Mouse (Mus musculus) embryonic facial prominence, embryonic 13.5 days (tissue): ENCODE data around the gene Usp35. TPM values are rescaled to one million over a fixed set of nuclear protein-coding genes. Genes with fewer than 3 reads are reported as not detected.

ENCODE experiments used
- ATAC-seq: fragments of 200-750 bp; cut with Nextera tagmentation; 2 replicates; pipeline ENCODE4 v1.8.0; 2017; ENCODE audit warnings: low read depth; ENCODE audit not compliant: insufficient number of reproducible peaks, insufficient read depth, low FRiP score, low TSS enrichment
- H3K27ac ChIP-seq: fragments of 300-500 bp; sonication (generic); 2 replicates; pipeline ENCODE4 v1.5.1; 2015; ENCODE audit warnings: moderate library complexity, mild to moderate bottlenecking, inconsistent platforms
- H3K27me3 ChIP-seq: fragments of 300-500 bp; sonication (generic); 2 replicates; pipeline ENCODE4 v1.6.1; 2015; ENCODE audit warnings: mild to moderate bottlenecking, inconsistent platforms
- H3K36me3 ChIP-seq: fragments of 300-500 bp; sonication (generic); 2 replicates; pipeline ENCODE4 v1.6.1; 2015; ENCODE audit warnings: mild to moderate bottlenecking, inconsistent platforms
- H3K4me1 ChIP-seq: fragments of 300-500 bp; sonication (generic); 2 replicates; pipeline ENCODE4 v1.6.1; 2015; ENCODE audit warnings: inconsistent platforms
- H3K4me2 ChIP-seq: fragments of 300-500 bp; sonication (generic); 2 replicates; pipeline ENCODE4 v1.6.1; 2015; ENCODE audit warnings: moderate library complexity, mild to moderate bottlenecking, inconsistent platforms
- H3K4me3 ChIP-seq: fragments of 300-500 bp; sonication (generic); 2 replicates; pipeline ENCODE4 v1.5.1; 2015; ENCODE audit warnings: mild to moderate bottlenecking, inconsistent platforms
- H3K9ac ChIP-seq: fragments of 300-500 bp; sonication (generic); 2 replicates; pipeline ENCODE4 v1.6.1; 2015; ENCODE audit warnings: mild to moderate bottlenecking, inconsistent platforms
- H3K9me3 ChIP-seq: fragments of 300-500 bp; sonication (generic); 2 replicates; pipeline ENCODE4 v1.6.1; 2016; ENCODE audit warnings: inconsistent platforms
- WGBS: fragments of 180-500 bp; shearing (Covaris S2); methylation state at CpG from one replicate; pipeline ENCODE4 v1.1.7; 2015; ENCODE audit warnings: mixed read lengths; 5-methylcytosine and 5-hydroxymethylcytosine counted together
- polyA plus RNA-seq: library from polyadenylated mRNA; unstranded; fragments of >200 nt; fragmentation: Nextera tagmentation; extraction: Ambion mirVana; gene quantifications from 2 replicates; pipeline ENCODE4 v1.2.1, GENCODE M21; 2015

Gene Usp35
- polyA plus RNA-seq, 1 experiment from 2014 or later: 2.3 TPM

DNA sequence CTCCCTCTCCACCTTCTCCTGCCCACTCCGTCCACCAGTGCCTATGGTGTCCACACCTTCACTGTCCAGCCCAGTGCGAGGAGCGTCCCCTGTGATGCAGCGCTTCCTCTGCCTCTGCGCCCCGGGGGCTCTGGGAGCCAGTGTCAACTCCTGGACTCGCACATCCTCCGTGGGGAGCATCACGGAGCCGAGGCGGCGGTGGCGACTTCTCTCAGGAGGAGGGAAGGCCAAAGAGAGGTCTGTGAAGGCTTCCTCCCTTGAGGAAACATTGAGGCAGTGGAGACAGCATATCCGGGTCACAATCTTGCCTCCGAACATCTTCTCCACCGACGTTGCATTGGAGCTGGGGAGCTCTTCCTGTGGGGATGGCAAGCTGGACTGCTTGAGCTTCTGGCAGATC is 19.6 kb downstream of the Usp35 start:
- peaks cover 82% of the 10 kb centered on the region for H3K36me3 ChIP-seq
- ATAC-seq: no peak
- H3K4me1 ChIP-seq: no peaks in the 10 kb centered on the region
- H3K4me3 ChIP-seq: no peak overlapping the region
- H3K9me3 ChIP-seq: no peaks in the 10 kb centered on the region
- no peak overlapping the region for H3K4me2 ChIP-seq
- H3K9ac ChIP-seq: no peak overlapping the region
- H3K27ac ChIP-seq: no peak overlapping the region
- WGBS: 79% methylated on average over 17 of the region's 17 CpGs
- H3K27me3 ChIP-seq: no peaks in the 10 kb centered on the region

DNA sequence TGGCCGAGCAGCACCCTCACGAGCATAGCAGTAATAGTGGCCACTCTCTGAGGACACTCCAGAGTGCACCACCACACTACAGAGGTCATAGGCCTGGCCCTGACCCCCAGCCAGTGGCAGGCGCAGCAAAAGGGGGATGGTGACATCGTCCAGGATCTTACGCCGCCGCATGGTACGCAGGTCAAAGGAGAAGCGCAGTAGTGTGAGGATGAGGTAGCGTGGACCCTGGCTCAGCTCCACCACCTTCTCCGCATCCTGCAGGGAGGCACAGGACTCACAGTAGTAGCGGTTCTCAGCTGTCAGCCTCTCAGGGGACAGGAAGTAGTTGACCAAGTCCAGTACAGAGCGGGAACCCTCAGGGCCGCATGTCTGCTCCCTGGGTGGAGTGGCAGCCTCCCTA is 20.2 kb downstream of the Usp35 start:
- Histone ChIP-seq H3K4me1 (no peaks in the 10 kb centered on the region), H3K9me3 (no peaks in the 10 kb centered on the region), H3K4me2 (no peak overlapping the region), H3K27ac (no peak overlapping the region), H3K27me3 (no peaks in the 10 kb centered on the region), H3K36me3 (peaks cover 87% of the 10 kb centered on the region), H3K9ac (no peak overlapping the region), H3K4me3 (no peak overlapping the region)
- ATAC-seq: no peak
- 87% methylated on average over 14 of the region's 14 CpGs for WGBS

- Histone ChIP-seq H3K9ac (no peak overlapping the region), H3K4me1 (no peaks in the 10 kb centered on the region), H3K27me3 (no peaks in the 10 kb centered on the region), H3K9me3 (no peaks in the 10 kb centered on the region), H3K36me3 (peaks cover 93% of the 10 kb centered on the region), H3K4me3 (no peak overlapping the region), H3K4me2 (no peak overlapping the region), H3K27ac (no peak overlapping the region)
- WGBS: 91% methylated on average over 3 of the region's 3 CpGs
- no peak for ATAC-seq
These were observed 21.5 kb downstream of the Usp35 start for GRCm38 (mm10) chr7:97310341-97310635.

GRCm38 (mm10) chr7:97309461-97310340 is 22.1 kb downstream of the Usp35 start:
- no peak for ATAC-seq
- no peaks in the 10 kb centered on the region for H3K9me3 ChIP-seq
- H3K27ac ChIP-seq: no peak overlapping the region
- no peaks in the 10 kb centered on the region for H3K4me1 ChIP-seq
- no peak overlapping the region for H3K9ac ChIP-seq
- WGBS: 89% methylated on average over 4 of the region's 4 CpGs
- peaks cover 94% of the 10 kb centered on the region for H3K36me3 ChIP-seq
- no peak overlapping the region for H3K4me2 ChIP-seq
- H3K27me3 ChIP-seq: no peaks in the 10 kb centered on the region
- no peak overlapping the region for H3K4me3 ChIP-seq

GRCm38 (mm10) chr7:97307546-97307945 is 24.3 kb downstream of the Usp35 start:
- Histone ChIP-seq H3K4me3 (no peak overlapping the region), H3K36me3 (peaks cover 90% of the 10 kb centered on the region), H3K9me3 (no peaks in the 10 kb centered on the region), H3K27me3 (no peaks in the 10 kb centered on the region), H3K9ac (no peak overlapping the region), H3K4me1 (no peaks in the 10 kb centered on the region), H3K27ac (no peak overlapping the region), H3K4me2 (no peak overlapping the region)
- WGBS: 73% methylated on average over 1 of the region's 1 CpGs
- ATAC-seq: no peak

DNA sequence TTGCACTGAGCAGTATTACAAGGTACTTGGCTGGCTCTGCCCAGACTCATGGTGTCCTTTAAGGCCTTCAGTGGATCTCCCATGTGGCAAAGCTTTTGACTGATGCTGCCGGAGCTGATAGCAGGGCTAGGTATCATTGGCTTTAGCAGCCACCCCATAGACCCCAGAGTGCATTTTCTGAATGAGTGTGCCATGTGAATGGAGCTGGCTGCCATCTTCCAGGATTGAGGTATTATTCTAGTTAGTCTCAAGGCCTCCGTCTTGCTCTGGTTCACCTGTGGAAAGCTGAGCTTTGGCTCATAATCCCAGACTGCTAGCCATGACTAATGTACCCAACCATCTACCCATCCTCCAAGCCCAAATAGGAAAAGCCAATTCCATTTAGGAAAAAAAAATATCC is 25.0 kb downstream of the Usp35 start:
- no peaks in the 10 kb centered on the region for H3K27me3 ChIP-seq
- H3K36me3 ChIP-seq: peaks cover 89% of the 10 kb centered on the region
- H3K9ac ChIP-seq: no peak overlapping the region
- H3K4me2 ChIP-seq: no peak overlapping the region
- H3K4me1 ChIP-seq: no peaks in the 10 kb centered on the region
- no peaks in the 10 kb centered on the region for H3K9me3 ChIP-seq
- H3K27ac ChIP-seq: no peak overlapping the region
- no peak for ATAC-seq
- 95% methylated on average over 2 of the region's 2 CpGs for WGBS
- H3K4me3 ChIP-seq: no peak overlapping the region

- H3K36me3 ChIP-seq: peaks cover 73% of the 10 kb centered on the region
- 87% methylated on average over 4 of the region's 4 CpGs for WGBS
- no peak for ATAC-seq
- H3K4me2 ChIP-seq: no peak overlapping the region
- H3K4me3 ChIP-seq: no peak overlapping the region
- H3K4me1 ChIP-seq: no peaks in the 10 kb centered on the region
- no peaks in the 10 kb centered on the region for H3K9me3 ChIP-seq
- no peak overlapping the region for H3K27ac ChIP-seq
- H3K27me3 ChIP-seq: no peaks in the 10 kb centered on the region
- no peak overlapping the region for H3K9ac ChIP-seq
These were observed 26.6 kb downstream of the Usp35 start for GRCm38 (mm10) chr7:97305206-97305605.

- no peak overlapping the region for H3K4me3 ChIP-seq
These were observed 27.3 kb downstream of the Usp35 start for GRCm38 (mm10) chr7:97304471-97304870.

GRCm38 (mm10) chr7:97303614-97304013 is 28.2 kb downstream of the Usp35 start:
- Histone ChIP-seq H3K9ac (no peak overlapping the region), H3K27ac (no peak overlapping the region), H3K4me1 (no peaks in the 10 kb centered on the region), H3K36me3 (peaks cover 58% of the 10 kb centered on the region), H3K4me2 (no peak overlapping the region), H3K9me3 (no peaks in the 10 kb centered on the region), H3K4me3 (no peak overlapping the region), H3K27me3 (no peaks in the 10 kb centered on the region)
- WGBS: 72% methylated on average over 2 of the region's 2 CpGs
- ATAC-seq: no peak

More at GRCm38 (mm10) chr7:97304471-97304870, 27.3 kb downstream of the Usp35 start:
- no peaks in the 10 kb centered on the region for H3K27me3 ChIP-seq
- H3K9ac ChIP-seq: no peak overlapping the region
- ATAC-seq: no peak
- H3K36me3 ChIP-seq: peaks cover 65% of the 10 kb centered on the region
- H3K27ac ChIP-seq: no peak overlapping the region
- H3K9me3 ChIP-seq: no peaks in the 10 kb centered on the region
- no peaks in the 10 kb centered on the region for H3K4me1 ChIP-seq
- H3K4me2 ChIP-seq: no peak overlapping the region

DNA sequence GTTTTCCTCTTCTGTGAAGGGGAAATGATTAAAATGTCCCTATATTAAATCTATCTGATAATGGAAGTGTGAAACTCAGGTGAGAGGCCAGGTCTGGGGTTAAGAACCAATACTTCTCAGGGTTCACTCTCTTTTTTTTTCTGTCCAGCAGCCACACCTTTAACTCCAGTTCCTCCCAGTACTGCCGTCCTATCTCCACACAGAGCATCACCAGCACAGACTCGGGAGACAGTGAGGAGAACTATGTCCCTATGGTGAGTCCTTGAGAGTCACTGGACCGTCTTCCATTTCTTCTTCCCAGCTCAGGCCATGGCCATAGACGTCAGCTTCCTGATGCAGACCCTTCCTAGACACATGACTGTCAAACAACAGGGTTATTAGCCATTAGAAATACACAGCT is 28.9 kb downstream of the Usp35 start:
- Histone ChIP-seq H3K4me2 (no peak overlapping the region), H3K4me1 (no peaks in the 10 kb centered on the region), H3K27me3 (no peaks in the 10 kb centered on the region), H3K36me3 (peaks cover 51% of the 10 kb centered on the region), H3K27ac (no peak overlapping the region), H3K9me3 (no peaks in the 10 kb centered on the region), H3K4me3 (no peak overlapping the region), H3K9ac (no peak overlapping the region)
- 75% methylated on average over 4 of the region's 4 CpGs for WGBS
- ATAC-seq: no peak

- Histone ChIP-seq H3K27ac (no peak overlapping the region), H3K4me3 (no peak overlapping the region), H3K36me3 (peaks cover 46% of the 10 kb centered on the region), H3K27me3 (no peaks in the 10 kb centered on the region), H3K4me1 (no peaks in the 10 kb centered on the region), H3K4me2 (no peak overlapping the region), H3K9ac (no peak overlapping the region), H3K9me3 (no peaks in the 10 kb centered on the region)
- no peak for ATAC-seq
- WGBS: 84% methylated on average over 4 of the region's 4 CpGs
These were observed 29.6 kb downstream of the Usp35 start for GRCm38 (mm10) chr7:97302261-97302660.

GRCm38 (mm10) chr7:97301321-97301720 is 30.5 kb downstream of the Usp35 start:
- Histone ChIP-seq H3K27ac (no peak overlapping the region), H3K27me3 (no peaks in the 10 kb centered on the region), H3K36me3 (peaks cover 37% of the 10 kb centered on the region), H3K9me3 (no peaks in the 10 kb centered on the region), H3K4me1 (no peaks in the 10 kb centered on the region), H3K9ac (no peak overlapping the region), H3K4me3 (no peak overlapping the region), H3K4me2 (no peak overlapping the region)
- no peak for ATAC-seq
- 79% methylated on average over 8 of the region's 8 CpGs for WGBS
